Mouse (Mus musculus) kidney, adult 2 months (tissue): ENCODE results near the gene Zscan20.

Experiments used
- CTCF ChIP-seq: fragments of 200-500 bp; conservative IDR thresholded peaks from 2 replicates; pipeline ENCODE4 v1.5.1; 2011; ENCODE audit warnings: low read depth, mild to moderate bottlenecking, control low read depth, low read length, moderate library complexity, mixed read lengths; ENCODE audit not compliant: insufficient read depth, insufficient read length
- POLR2A ChIP-seq: fragments of 200-500 bp; IDR thresholded peaks from one replicate; pipeline ENCODE4 v1.6.1; 2011; ENCODE audit warnings: low read depth, low read length, control low read depth

DNA sequence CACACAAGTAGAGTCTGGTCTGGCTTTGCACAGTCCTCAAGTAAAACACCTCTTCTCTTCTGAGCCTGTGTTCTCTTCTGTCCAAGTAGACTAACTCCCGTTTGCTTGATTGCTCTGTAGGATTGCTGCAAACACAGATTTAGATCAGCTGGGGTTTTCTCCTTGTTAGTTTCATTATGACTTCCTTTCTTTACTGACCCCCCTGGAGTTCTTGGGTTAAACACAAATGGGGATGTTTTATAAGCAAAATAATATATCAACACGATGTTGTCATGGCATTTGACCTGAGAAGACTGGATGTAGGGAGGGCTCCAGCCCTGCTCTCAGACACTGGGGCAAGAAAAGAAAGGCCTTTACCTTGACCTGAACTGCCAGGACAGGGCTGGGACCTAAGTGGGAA is 9.1 kb upstream of the Zscan20 start:
- TF ChIP-seq CTCF (no peak), POLR2A (no peak)
